24 mouse cellular contexts compared by ENCODE assay signal in the genomic region with DNA sequence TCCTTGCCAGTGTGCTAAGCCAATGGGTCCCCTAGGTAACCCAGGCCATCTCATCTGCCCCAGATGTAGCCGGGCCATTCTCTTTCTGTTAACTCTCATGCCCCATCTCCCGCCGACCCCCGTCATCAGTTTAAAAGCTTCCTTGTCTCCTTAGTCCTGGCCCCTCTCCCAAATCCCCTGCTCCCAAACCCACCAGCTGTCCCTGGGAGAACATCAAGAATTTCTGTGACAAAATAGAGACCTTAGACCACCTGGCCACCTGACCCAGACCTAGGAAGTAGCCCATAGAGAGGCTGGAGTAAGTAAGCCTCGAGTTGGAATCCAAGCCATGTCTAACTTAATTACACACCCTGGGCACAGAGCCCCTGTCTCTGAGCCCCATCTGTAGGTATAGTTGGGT. TPM values are rescaled to one million over a fixed set of nuclear protein-coding genes. Genes with fewer than 3 reads are reported as not detected.
DNase-seq lines count a peak whose midpoint lies in the region; ATAC-seq and TF ChIP-seq lines count a peak whose summit lies in the region.
"Had no signal": no experiment of that assay in that cellular context is flagged by ENCODE, and none has a peak within 500 bp of the region (broad histone marks: within the 10 kb centered on the region; RNA-seq: fewer than 3 reads in every experiment).

No protein-coding gene starts in this region.

- no peaks in the 10 kb centered on the region for H3K9me3 ChIP-seq in forebrain, embryonic 11.5 days (ENCODE audit: control insufficient read depth, low read length)
- H3K9me3 ChIP-seq in forebrain, embryonic 13.5 days (replicated peaks): 0 out of 2 replicates have a peak, but pooled peaks cover 4% of the 10 kb centered on the region
- no peaks in the 10 kb centered on the region for H3K9me3 ChIP-seq in heart, embryonic 10.5 days
- H3K9me3 ChIP-seq: embryonic facial prominence, embryonic 10.5 days; embryonic facial prominence, embryonic 12.5 days; forebrain, embryonic 12.5 days; forebrain, embryonic 15.5 days; G1E had no signal

- peaks cover 34% of the 10 kb centered on the region for H3K4me1 ChIP-seq in cerebellum, adult 2 months (ENCODE audit: control insufficient read depth, insufficient read depth, low read length)
- H3K4me1 ChIP-seq in forebrain, embryonic 11.5 days (replicated peaks; ENCODE audit: control insufficient read depth, insufficient read depth, low read length): no peaks in the 10 kb centered on the region
- peaks cover 3% of the 10 kb centered on the region; the same call in 1 of the 2 replicates for H3K4me1 ChIP-seq in forebrain, embryonic 13.5 days
- peaks cover 9% of the 10 kb centered on the region; the same call in 1 of the 2 replicates for H3K4me1 ChIP-seq in heart, embryonic 10.5 days
- H3K4me1 ChIP-seq: forebrain, embryonic 12.5 days; forebrain, embryonic 15.5 days had no signal

- H3K27ac ChIP-seq in cerebellum, adult 2 months (ENCODE audit: insufficient read depth, low read length): peak overlapping the region; percentile 98
- no peak overlapping the region for H3K27ac ChIP-seq in forebrain, embryonic 11.5 days (ENCODE audit: low read depth, low read length)
- H3K27ac ChIP-seq in forebrain, embryonic 13.5 days: no peak overlapping the region
- no peak overlapping the region for H3K27ac ChIP-seq in heart, embryonic 10.5 days
- H3K27ac ChIP-seq: embryonic facial prominence, embryonic 10.5 days; embryonic facial prominence, embryonic 12.5 days; forebrain, embryonic 12.5 days; forebrain, embryonic 15.5 days had no signal

- no peak overlapping the region for H3K9ac ChIP-seq in forebrain, embryonic 11.5 days (ENCODE audit: low read length)
- H3K9ac ChIP-seq in forebrain, embryonic 13.5 days: no peak overlapping the region
- H3K9ac ChIP-seq: embryonic facial prominence, embryonic 12.5 days; forebrain, embryonic 12.5 days; forebrain, embryonic 15.5 days; forebrain, postnatal 0 days had no signal

- intact Hi-C loops in heart, postnatal 36 days (cut with DNase I): no loop called here

- WGBS in cerebellum, adult 2 months: 66% methylated on average over 5 of the region's 5 CpGs
- 85% methylated on average over 5 of the region's 5 CpGs for WGBS in forebrain, embryonic 11.5 days
- 91% methylated on average over 5 of the region's 5 CpGs for WGBS in forebrain, embryonic 13.5 days
- 89% methylated on average over 5 of the region's 5 CpGs for WGBS in heart, embryonic 10.5 days

- no peak for ATAC-seq in forebrain, embryonic 11.5 days (replicated peaks; ENCODE audit: low FRiP score)
- ATAC-seq in forebrain, embryonic 13.5 days: no peak
- ATAC-seq: activated CD4-positive, CD25-positive, alpha-beta regulatory T cell, adult 4 months; CD4-positive, CD25-positive, alpha-beta regulatory T cell, adult 4 months; forebrain, embryonic 15.5 days; forebrain, postnatal 0 days; Patski had no signal

- no peak overlapping the region for H3K4me3 ChIP-seq in cerebellum, adult 2 months (replicated peaks; ENCODE audit: insufficient read depth, low read depth, low read length)
- H3K4me3 ChIP-seq in forebrain, embryonic 11.5 days (ENCODE audit: low read depth, low read length): no peak overlapping the region
- H3K4me3 ChIP-seq in forebrain, embryonic 13.5 days: no peak overlapping the region
- H3K4me3 ChIP-seq in heart, embryonic 10.5 days: no peak overlapping the region
- H3K4me3 ChIP-seq: embryonic facial prominence, embryonic 10.5 days; embryonic facial prominence, embryonic 12.5 days; forebrain, embryonic 12.5 days; forebrain, embryonic 15.5 days had no signal

- peak; percentile 17 for DNase-seq in cerebellum, adult 11 months
- DNase-seq in cerebellum, postnatal 4 days (ENCODE audit: low spot score in 2 of 2): no peak
- no peak for DNase-seq in cerebellum, adult 2 months
- DNase-seq in cerebellum, adult 9-10 months: no peak
- peak; percentile 43 for DNase-seq in forebrain, embryonic 11.5 days (ENCODE audit: low spot score)
- peak; percentile 70 for DNase-seq in heart, embryonic 10.5 days (ENCODE audit: low spot score)
- DNase-seq in heart, postnatal 36 days: no peak
- DNase-seq: adrenal gland, adult 8-10 months; adrenal gland, postnatal 14 days; adrenal gland, postnatal 36 days; B cell, adult 2 months; cerebellum, adult 8-10 months; cerebellum, postnatal 25 days; forebrain, postnatal 0 days had no signal

- TF ChIP-seq POLR2A in cerebellum, adult 2 months (IDR thresholded peaks at IDR 0.05; ENCODE audit: borderline replicate concordance, insufficient read depth, low read length): no peak

- H3K27me3 ChIP-seq in cerebellum, adult 2 months (ENCODE audit: control insufficient read depth, insufficient read depth, low read length): no peaks in the 10 kb centered on the region
- no peaks in the 10 kb centered on the region for H3K27me3 ChIP-seq in forebrain, embryonic 11.5 days (ENCODE audit: control insufficient read depth, insufficient read depth, low read length)
- no peaks in the 10 kb centered on the region for H3K27me3 ChIP-seq in forebrain, embryonic 13.5 days
- no peaks in the 10 kb centered on the region for H3K27me3 ChIP-seq in heart, embryonic 10.5 days (ENCODE audit: insufficient read depth, poor library complexity, severe bottlenecking)
- H3K27me3 ChIP-seq: CH12.LX; embryonic facial prominence, embryonic 12.5 days; forebrain, embryonic 12.5 days; forebrain, embryonic 15.5 days; Patski had no signal

- no peaks in the 10 kb centered on the region for H3K36me3 ChIP-seq in forebrain, embryonic 11.5 days (ENCODE audit: control insufficient read depth, insufficient read depth, low read length)
- peaks cover 6% of the 10 kb centered on the region for H3K36me3 ChIP-seq in forebrain, embryonic 13.5 days (ENCODE audit: poor library complexity, severe bottlenecking)
- H3K36me3 ChIP-seq in heart, embryonic 10.5 days: peaks cover 5% of the 10 kb centered on the region; the same call in 1 of the 2 replicates
- H3K36me3 ChIP-seq: forebrain, embryonic 15.5 days had no signal

- no peak for TF ChIP-seq CTCF in cerebellum, adult 2 months (IDR thresholded peaks at IDR 0.05; ENCODE audit: borderline replicate concordance, insufficient read depth, low read depth, low read length)

- no peak overlapping the region for H3K4me2 ChIP-seq in forebrain, embryonic 11.5 days (ENCODE audit: low read depth, low read length, severe bottlenecking)
- no peak overlapping the region for H3K4me2 ChIP-seq in forebrain, embryonic 13.5 days
- H3K4me2 ChIP-seq: embryonic facial prominence, embryonic 12.5 days; forebrain, embryonic 12.5 days; forebrain, embryonic 15.5 days had no signal

RNA-seq across cellular contexts. Expression of gene Abraxas2, which starts 31.2 kb away (rescaled TPM):
- polyA plus RNA-seq in cerebellum, adult 2 months (2012; rRNA removed): 28.8 and 28.9 TPM in 2 replicates
- 34.9 and 40.6 TPM in 2 replicates for polyA plus RNA-seq in forebrain, embryonic 11.5 days (2014; fragmentation: Nextera tagmentation; extraction: Ambion mirVana)
- 42.5 and 43.5 TPM in 2 replicates for polyA plus RNA-seq in forebrain, embryonic 13.5 days (2015; fragmentation: Nextera tagmentation; extraction: Ambion mirVana)
- 26.9 and 28.0 TPM in 2 replicates for polyA plus RNA-seq in heart, embryonic 10.5 days (2016; fragmentation: Nextera tagmentation; extraction: Ambion mirVana)
- 10 to 100 TPM; 18.8 to 23.3 TPM for total RNA-seq in heart, postnatal 36 days (2021)

RNA-seq across cellular contexts. Expression of gene Eef1akmt2, which starts 37.7 kb away (rescaled TPM):
- 44.7 and 46.3 TPM in 2 replicates for polyA plus RNA-seq in cerebellum, adult 2 months (2012; rRNA removed)
- polyA plus RNA-seq in forebrain, embryonic 11.5 days (2014; fragmentation: Nextera tagmentation; extraction: Ambion mirVana): 80.7 and 91.7 TPM in 2 replicates
- 105 and 115 TPM in 2 replicates for polyA plus RNA-seq in forebrain, embryonic 13.5 days (2015; fragmentation: Nextera tagmentation; extraction: Ambion mirVana)
- polyA plus RNA-seq in heart, embryonic 10.5 days (2016; fragmentation: Nextera tagmentation; extraction: Ambion mirVana): 44.1 and 54.1 TPM in 2 replicates
- total RNA-seq in heart, postnatal 36 days (2021): 10 to 100 TPM in 1 of 2 experiments, 1 to 10 TPM in 1; 8.3 to 10.4 TPM

RNA-seq across cellular contexts. Expression of gene Zranb1, which starts 40.7 kb away (rescaled TPM):
- 43.0 and 46.0 TPM in 2 replicates for polyA plus RNA-seq in cerebellum, adult 2 months (2012; rRNA removed)
- polyA plus RNA-seq in forebrain, embryonic 11.5 days (2014; fragmentation: Nextera tagmentation; extraction: Ambion mirVana): 18.0 and 18.1 TPM in 2 replicates
- 16.1 and 16.2 TPM in 2 replicates for polyA plus RNA-seq in forebrain, embryonic 13.5 days (2015; fragmentation: Nextera tagmentation; extraction: Ambion mirVana)
- polyA plus RNA-seq in heart, embryonic 10.5 days (2016; fragmentation: Nextera tagmentation; extraction: Ambion mirVana): 7.0 and 8.3 TPM in 2 replicates
- 10 to 100 TPM; 36.3 to 41.7 TPM for total RNA-seq in heart, postnatal 36 days (2021)

Comparison
In these comparisons a context has a peak if more than half of its experiments do, and no peak if none do; other contexts are left out.
1. DNase-seq: peak in cerebellum, adult 11 months (single experiment), forebrain, embryonic 11.5 days (single experiment) and heart, embryonic 10.5 days (single experiment); none in cerebellum, postnatal 4 days (0 of 2), cerebellum, adult 2 months (0 of 2), cerebellum, adult 9-10 months (single experiment) and heart, postnatal 36 days (0 of 2).